Mouse (Mus musculus) frontal cortex, postnatal 36 days (tissue): ENCODE results near the gene Hoxb7.

Experiments used
- DNase-seq, 2 experiments: peaks; one replicate each; pipeline ENCODE4 v3.0.0; 2022; ENCODE audit warnings: low spot score in 2 of 2

Gene Hoxb7

GRCm38 (mm10) chr11:96284774-96285734 lies 1.4 kb upstream of the Hoxb7 start:
- DNase-seq = no peak

GRCm38 (mm10) chr11:96286739-96287385 lies 439 bp downstream of the Hoxb7 start:
- no peak for DNase-seq

DNA sequence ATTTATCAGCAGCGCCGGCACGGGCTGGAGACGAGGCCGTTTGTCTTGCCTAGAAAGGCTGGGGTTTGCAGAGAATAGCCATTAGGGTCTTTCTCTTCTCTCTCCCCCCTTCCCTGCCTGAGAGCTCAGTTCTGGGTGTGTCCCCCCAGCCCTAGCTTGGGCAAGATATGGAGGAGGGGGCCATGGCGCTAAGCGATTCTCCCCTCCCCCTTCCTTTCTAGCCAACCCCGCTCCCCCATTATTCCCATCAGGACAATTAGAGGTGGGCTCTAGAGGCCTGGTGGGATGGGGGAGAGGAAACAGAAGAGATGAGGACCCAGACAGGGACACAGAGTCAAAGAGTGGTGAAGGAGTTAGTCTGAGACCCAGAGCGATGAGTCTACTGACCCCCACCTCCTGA lies 988 bp downstream of the Hoxb7 start:
- DNase-seq = no peak

- no peak for DNase-seq
Observed at GRCm38 (mm10) chr11:96288455-96289221, 2.2 kb downstream of the Hoxb7 start.

- no peak for DNase-seq
Observed at GRCm38 (mm10) chr11:96289293-96289692, 2.9 kb downstream of the Hoxb7 start.

- no peak for DNase-seq
Observed at GRCm38 (mm10) chr11:96289837-96290236, 3.4 kb downstream of the Hoxb7 start.

GRCm38 (mm10) chr11:96290705-96291355 lies 4.4 kb downstream of the Hoxb7 start:
- DNase-seq = no peak

DNA sequence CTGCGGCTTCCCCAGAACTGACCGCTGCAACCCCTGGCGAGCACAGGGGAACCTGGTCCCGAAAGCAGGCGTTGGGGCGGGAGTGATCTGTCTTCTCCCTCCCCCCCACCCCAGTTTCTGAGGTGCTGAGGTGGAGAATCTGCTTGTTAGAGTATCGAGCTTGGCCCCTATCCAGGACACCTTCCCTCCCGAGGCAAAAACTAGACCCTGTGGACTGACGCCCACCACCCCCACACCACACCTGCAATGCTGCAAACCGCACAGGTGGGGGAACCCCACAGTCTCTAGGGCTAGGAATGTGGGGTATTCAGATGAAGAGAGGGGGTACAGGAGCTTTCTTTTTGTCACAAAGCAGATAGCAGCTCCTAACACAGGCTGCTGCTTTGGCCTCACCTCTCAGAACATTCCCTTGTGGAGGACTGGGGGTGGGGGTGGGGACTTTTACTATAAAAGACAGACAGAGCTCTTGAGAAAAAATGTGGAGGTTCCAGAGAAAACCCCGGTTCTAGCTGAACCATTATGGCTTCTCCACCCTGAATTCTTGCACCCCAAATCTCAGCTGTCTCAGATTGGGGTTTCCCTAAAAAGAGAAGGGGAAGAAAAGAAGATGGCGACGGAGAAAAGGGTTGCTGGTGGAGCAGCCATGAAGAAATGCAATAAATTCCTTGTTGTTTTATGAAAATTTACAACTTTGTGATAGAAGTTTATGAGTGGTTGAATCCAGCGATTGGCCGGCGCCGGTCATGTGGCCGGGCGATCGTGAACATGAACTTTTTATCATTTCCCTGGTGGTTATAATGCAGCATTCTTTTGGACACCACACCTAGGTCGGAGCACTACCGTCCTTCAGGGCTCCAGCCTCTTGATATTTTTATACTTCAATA lies 5.5 kb downstream of the Hoxb7 start, which contains the start of gene Hoxb6:
Gene Hoxb6 (plus strand): TSS at position 796 of the 884 bp plus-strand sequence.
- no peak for DNase-seq

DNA sequence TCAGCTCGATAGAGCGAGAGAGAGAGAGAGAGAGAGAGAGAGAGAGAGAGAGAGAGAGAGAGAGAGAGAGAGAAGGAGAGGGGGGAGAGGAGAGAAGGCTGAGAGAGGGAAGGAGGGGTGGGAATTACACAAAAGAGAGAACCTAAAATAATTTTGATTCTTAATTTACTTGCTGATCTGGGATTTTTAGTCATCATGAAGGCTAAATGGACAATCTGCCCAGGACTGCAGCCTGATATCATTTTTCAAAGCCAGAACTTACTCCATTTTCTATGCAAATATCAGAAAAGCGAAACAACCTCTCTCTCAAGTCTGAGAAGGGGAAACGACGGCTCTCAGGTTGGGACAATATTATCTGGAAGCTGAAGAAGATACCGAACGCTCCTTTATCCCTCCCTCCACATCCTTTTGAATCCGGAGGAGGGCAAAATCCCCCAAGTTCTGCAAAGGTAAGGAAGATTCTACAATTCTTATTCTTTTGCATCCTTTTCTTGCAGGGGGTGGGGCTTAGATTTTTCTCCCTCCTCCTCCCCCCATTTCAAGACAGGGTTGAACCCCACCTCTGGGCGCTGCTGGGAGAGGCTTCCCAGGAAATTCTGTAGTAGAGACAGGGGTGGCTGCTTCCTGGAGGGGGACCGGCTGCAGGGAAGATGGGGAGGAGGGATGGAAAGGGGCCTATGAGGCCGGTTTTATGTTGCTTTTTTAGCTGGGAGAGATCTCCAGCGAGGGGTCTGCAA lies 6.3 kb downstream of the Hoxb7 start:
- DNase-seq = no peak

GRCm38 (mm10) chr11:96293302-96293921 lies 7.0 kb downstream of the Hoxb7 start:
- no peak for DNase-seq

GRCm38 (mm10) chr11:96294245-96295091 lies 8.0 kb downstream of the Hoxb7 start:
- peak in 1 of 2 experiments; percentile 35 for DNase-seq

DNA sequence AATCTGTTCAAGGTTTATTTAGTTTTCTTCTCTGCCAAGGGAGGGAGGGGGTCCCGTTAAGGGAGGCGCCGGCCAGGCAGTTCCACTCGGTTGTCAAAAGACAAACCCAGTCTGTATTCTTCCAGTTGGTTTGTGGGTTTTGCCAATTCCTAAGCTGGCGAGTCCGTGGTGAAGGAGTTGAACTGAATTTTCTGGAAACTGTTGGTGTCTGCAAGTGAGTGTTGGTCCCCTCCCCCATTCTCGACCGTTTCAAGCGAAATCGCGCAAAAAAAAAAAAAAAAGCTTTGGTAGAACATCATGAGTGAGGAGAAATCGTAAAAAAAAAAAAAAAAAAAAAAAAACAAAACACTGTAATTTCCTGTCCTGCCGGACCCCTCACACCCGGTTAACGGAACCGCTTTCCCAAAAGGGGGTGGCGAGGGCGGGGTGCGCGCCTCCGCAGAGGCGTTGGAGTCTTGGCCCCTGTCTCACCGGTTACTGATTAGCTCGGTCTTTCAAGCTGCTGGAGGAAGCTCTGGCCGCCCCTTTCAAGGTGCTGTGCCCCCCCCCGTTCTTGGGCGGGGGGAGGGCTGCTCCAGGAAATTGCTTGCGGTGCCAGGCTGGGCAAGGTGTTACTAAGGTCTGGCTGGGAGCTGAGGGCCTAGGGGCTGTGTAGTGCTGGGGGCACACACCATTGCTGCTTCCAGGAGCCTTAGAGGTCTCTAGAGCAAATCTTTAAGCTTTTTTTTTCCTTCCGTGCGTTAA lies 8.8 kb downstream of the Hoxb7 start:
- no peak for DNase-seq

DNA sequence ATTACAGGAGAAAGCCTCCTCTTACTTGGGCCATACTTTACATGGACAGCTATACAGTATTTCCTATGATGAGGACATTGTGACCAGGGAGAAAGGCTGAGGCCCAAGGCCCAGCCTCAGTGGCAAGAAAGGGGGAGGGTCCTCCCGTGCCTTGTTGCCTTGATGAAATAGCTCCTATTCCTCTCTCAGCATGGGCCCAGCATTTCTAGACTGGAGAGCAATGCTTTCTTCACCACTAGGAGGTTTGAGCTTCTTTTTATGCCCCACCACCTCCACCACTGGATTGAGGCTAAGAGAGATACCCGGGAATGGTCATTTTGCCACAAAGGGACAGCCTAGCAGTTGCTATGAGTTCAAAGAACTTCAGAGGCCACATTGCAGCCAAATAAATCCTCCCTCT lies 10.6 kb downstream of the Hoxb7 start:
- DNase-seq = no peak

DNA sequence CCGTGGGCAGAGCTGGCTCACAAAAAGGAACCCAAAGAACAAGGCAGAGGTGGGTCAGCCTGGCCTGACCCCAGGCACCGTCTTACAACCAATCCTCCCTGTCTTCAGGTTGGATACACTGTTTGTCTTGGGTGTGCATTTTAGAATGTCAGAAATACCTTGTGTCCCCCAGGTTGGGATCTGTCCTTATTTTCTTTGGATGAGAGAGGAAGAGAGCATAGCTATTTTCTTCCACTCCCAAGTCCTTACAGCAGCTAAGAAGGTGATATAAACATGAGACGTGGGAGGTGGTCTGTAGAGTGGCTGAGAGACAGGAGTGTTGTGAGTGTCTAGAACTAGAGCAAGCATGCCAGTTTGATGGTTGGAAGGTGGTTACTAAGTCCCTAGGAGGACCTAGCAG lies 11.0 kb downstream of the Hoxb7 start:
- DNase-seq = no peak

DNA sequence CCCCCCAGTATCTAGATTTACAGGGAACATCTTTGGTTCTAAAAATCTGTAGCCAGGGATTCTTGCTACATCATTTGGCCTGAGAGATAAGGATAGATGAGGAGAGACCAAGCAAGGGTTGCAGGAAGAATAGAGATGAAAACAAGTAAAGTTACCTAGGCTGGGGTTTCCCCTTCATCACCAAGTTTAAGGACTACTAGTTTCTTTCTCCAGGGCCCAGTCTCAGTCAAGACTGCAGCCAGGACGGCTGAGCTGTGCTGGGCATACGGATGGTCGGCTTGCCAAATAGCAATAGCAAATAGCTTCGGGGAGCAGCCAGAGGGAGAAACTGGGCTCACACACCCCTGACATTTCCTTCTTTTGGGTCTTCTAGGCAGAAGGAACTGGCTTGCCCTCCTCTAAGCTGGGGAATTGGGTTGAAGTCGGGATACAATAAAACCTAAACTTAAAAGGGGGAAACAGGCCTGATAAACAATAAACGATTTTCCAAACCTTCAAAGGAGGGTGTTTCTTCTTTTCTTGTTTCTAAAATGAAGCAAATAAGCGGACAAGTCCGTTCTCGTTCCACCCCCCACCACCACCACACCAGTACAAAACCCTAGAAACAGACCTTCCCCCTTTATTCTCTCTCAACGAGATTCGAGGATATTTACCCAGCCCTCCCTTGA lies 11.7 kb downstream of the Hoxb7 start:
- no peak for DNase-seq

DNA sequence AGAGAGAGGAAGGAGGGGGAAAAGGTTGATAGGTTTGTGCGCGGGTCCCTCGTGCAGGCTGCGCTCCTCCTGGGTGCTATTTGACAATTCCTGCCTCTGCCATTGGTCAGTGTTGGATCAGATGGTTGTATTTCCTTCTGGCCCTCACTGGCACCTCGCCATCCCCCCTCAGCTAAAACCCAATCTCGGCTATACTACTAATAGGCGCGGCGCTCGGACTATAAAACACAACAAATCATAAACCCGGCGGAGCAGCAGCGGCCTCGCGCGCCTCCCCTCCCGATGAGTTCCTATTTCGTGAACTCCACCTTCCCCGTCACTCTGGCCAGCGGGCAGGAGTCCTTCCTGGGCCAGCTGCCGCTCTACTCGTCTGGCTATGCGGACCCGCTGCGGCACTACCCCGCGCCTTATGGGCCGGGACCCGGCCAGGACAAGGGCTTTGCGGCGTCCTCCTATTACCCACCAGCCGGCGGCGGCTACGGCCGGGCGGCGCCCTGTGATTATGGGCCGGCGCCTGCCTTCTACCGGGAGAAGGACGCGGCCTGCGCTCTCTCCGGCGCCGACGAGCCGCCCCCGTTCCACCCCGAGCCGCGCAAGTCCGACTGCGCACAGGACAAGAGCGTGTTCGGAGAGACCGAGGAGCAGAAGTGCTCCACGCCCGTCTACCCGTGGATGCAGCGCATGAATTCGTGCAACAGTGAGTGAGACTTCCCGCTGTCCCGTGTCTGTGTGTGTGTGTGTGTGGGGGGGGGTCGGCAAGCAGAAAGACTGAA lies 12.7 kb downstream of the Hoxb7 start:
- DNase-seq = no peak
